Mouse (Mus musculus) right cerebral cortex, postnatal 4 days (tissue): ENCODE results near the gene Gatad2b.
"Not testable (repeated sequence)": the region's sequence is repeated elsewhere in the genome, so short reads cannot be mapped to it uniquely, and the experiment has no call there.

ENCODE experiments used
- DNase-seq: peaks from one replicate; pipeline ENCODE4 v3.0.0-alpha.2; 2022

Gene Gatad2b

GRCm38 (mm10) chr3:90292345-90293275, at the start of gene Gatad2b:
TSS of gene Gatad2b (plus strand) at chr3:90293178.
- DNase-seq, result peak; percentile 98

DNA sequence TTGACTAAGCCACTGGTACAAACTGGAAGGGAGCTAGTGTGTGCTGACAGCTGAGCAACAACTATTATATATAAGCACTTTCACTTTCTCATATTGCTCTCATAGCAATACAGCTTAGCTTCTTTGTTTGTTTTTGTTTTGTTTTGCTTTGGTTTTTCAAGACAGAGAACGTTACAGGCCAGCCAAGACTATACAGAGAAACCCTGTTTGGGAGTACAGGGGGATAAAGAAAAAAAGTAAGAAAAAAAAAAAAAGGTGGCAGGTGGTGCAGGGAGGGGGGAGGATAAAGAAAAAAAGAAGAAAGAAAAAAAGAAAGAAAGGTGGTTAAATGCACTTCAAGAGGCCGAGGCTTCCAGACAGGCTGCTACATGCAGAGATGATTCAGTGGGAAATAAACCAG, 47.6 kb upstream of the Gatad2b start:
- no peak for DNase-seq

DNA sequence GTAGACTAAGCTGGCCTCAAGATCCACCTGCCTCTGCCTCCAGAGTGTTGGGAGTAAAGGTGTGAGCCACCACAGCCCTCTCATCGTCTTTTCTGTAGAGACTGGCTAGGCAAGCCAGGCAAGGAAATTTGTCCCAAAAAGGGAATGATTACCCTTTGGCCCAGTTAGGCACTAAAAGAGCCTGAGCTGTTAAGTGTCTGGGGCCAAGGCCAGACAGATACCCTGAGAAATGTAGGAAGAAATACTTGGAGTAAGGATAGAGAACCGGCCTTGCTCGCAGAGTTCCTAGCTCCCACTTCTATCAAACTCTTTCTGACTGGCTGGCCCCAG, 45.4 kb upstream of the Gatad2b start:
- no peak for DNase-seq

- DNase-seq, result peak; percentile 89
Observed at GRCm38 (mm10) chr3:90247960-90248745, 44.8 kb upstream of the Gatad2b start, which contains the start of gene Slc39a1. TSS of gene Slc39a1 (plus strand) at chr3:90248172.

- no peak for DNase-seq
Observed at GRCm38 (mm10) chr3:90248746-90249100, 44.3 kb upstream of the Gatad2b start.

DNA sequence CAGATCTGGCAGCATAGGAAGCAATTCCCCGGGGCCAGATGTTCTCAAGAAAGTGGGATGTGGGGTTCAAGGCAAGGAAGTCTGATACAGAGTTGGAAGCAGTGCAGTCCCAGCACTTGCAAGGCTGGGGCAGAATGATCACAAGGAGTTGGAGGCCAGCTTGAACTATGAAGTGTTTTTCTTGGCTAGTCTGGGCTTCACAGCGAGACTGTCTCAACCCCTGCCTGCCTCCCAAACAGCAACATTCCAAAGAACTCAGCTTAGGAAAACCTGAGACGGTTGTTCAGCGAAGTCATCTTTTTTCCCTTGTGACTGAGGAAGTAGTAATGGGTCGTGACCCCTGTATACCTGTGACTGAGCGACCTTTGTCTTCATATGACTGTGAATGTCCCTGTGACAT, 42.2 kb upstream of the Gatad2b start:
- DNase-seq, result no peak

DNA sequence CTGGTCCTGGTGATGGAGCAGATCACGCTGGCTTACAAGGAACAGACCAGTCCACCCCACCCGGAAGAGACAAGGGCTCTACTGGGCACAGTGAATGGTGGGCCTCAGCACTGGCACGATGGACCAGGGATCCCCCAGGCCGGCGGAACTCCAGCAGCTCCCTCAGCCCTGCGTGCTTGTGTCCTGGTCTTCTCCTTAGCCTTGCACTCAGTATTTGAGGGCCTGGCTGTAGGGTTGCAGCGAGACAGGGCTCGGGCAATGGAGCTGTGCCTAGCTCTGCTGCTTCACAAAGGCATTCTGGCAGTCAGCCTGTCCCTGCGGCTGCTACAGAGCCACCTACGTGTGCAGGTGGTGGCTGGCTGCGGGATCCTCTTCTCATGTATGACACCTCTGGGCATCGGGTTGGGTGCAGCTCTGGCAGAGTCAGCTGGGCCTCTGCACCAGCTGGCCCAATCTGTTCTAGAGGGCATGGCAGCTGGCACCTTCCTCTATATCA, 41.2 kb upstream of the Gatad2b start:
- not testable (repeated sequence) for DNase-seq

DNA sequence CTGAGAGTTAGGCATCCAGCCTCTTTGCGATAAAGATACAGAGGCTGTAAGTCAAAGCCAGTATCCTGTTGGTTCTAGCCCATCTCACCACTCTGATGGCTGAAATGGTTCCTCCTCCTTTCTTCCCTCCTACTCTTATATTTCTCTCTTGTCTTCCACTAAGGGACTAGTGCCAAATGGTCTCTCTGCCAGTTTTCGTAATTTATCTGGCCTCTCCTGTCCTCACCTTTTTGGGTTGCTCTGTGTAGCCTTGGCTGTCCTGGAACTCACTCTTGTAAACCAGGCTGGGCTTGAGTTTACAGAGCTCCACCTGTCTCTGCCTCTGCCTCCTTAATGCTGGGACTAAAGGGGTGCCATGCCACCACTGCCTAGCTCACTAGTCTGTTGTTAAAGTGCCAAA, 40.3 kb upstream of the Gatad2b start:
- DNase-seq, result not testable (repeated sequence)

GRCm38 (mm10) chr3:90253174-90253573, 39.8 kb upstream of the Gatad2b start:
- not testable (repeated sequence) for DNase-seq

DNA sequence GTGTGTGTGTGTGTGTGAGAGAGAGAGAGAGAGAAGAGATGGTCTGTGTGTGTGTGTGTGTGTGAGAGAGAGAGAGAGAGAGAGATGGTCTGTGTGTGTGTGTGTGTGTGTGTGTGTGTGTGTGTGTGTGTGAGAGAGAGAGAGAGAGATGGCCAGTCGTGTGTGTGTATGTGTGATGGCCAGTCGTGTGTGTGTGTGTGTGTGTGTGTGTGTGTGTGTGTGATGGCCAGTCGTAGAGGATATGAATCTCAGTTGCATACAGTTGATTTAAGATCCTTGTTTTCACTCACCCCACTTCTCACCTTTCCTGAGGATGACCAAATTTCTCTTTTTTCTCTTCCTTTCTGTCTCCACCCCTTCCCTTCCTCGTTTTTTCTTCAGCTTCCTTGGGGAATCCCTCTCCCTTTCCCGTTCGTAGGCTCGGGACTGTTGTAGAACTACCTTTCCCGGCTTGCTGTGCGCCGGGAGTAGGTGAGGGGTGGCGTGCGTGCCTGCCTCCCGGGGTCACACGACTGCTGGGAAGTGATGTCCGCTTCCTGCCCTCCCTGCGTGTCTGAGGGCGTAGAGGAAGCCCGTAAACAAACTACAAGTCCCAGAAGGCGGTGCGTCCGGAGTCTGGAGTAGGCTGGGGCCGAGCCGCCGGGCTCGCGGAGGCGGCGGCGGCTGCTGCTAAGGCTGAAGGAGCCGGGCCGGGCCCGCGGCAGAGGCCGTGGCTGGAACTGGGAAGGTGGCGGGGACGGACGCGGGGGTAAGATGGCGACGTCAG, 39.1 kb upstream of the Gatad2b start, which contains the start of gene Crtc2:
Gene Crtc2 (plus strand): TSS at position 511 of the 766 bp plus-strand sequence.
- peak; percentile 88 for DNase-seq

DNA sequence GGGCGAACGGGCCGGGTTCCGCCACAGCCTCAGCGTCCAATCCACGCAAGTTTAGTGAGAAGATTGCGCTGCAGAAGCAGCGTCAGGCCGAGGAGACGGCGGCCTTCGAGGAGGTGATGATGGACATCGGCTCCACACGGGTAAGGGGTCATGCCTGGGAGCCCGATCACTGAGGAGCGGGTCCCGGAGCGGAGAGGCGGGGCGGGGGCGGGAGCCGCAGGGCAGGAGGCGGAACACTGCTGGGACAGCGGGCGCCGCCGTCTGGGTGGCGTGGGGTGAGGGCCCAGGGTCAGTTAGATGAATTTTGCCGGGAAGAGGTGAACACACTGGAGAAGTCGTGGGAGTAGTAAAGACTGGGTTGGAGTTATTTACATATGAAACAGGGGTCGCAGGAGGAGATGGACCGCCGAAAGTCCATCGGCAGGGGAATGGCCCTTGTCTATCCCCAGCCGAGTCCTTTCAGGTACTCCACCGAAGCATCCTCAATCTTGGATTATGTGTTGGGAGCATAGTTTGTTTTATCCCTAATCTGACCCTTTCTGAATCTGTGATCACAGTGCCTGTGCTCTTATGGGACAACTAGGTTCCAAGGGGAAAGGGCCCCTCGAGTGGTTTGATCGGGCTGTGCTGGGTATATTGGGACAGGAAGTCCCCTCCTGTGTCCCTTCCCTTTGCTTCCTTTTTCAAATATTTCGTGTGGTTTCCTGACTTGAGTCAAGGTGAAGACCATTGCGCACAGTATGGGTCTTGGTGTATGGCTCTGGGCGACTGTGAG, 38.4 kb upstream of the Gatad2b start:
- DNase-seq, result no peak

GRCm38 (mm10) chr3:90255194-90255565, 37.8 kb upstream of the Gatad2b start:
- DNase-seq, result no peak

- DNase-seq, result no peak
Observed at GRCm38 (mm10) chr3:90255784-90256353, 37.1 kb upstream of the Gatad2b start.

- peak; percentile 32 for DNase-seq
Observed at GRCm38 (mm10) chr3:90256731-90257530, 36.0 kb upstream of the Gatad2b start.

DNA sequence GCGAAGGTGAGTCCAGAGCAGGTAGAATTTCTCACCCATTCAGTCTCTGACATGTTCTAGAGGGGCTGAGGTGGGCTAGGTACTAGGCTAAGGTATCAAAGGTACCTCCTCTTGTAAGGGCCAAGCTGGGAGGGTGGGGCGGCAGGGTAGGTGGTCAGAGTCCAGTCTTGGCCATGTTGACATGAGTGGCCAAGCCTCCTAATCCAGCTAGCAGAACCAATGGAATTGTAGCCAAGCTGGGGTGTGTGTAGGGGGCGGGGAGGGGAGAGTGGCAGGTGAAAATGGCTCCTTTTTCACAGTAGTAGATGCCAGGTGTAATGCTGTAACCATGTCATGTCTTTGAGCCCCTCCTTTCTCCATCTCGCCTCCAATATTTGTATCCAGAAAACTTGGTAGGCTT, 34.5 kb upstream of the Gatad2b start:
- no peak for DNase-seq

- no peak for DNase-seq
Observed at GRCm38 (mm10) chr3:90263121-90263771, 29.7 kb upstream of the Gatad2b start.

DNA sequence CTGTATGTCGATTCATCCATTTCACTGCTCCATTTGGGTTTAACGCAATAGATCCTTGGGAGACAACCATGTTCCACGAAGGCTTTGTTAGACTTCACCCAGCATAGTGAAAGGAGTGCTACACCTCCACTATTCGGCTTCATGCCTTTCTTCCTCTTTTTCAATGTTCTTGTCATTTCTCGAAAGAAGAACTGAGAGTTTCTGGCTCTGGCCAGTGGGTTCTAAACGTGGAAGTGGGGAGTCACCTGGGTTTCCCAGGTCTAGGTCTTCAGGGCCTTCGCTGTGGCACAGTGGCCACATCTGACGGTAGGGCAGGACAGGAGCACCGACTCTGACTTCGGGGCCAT, 28.3 kb upstream of the Gatad2b start:
- no peak for DNase-seq

DNA sequence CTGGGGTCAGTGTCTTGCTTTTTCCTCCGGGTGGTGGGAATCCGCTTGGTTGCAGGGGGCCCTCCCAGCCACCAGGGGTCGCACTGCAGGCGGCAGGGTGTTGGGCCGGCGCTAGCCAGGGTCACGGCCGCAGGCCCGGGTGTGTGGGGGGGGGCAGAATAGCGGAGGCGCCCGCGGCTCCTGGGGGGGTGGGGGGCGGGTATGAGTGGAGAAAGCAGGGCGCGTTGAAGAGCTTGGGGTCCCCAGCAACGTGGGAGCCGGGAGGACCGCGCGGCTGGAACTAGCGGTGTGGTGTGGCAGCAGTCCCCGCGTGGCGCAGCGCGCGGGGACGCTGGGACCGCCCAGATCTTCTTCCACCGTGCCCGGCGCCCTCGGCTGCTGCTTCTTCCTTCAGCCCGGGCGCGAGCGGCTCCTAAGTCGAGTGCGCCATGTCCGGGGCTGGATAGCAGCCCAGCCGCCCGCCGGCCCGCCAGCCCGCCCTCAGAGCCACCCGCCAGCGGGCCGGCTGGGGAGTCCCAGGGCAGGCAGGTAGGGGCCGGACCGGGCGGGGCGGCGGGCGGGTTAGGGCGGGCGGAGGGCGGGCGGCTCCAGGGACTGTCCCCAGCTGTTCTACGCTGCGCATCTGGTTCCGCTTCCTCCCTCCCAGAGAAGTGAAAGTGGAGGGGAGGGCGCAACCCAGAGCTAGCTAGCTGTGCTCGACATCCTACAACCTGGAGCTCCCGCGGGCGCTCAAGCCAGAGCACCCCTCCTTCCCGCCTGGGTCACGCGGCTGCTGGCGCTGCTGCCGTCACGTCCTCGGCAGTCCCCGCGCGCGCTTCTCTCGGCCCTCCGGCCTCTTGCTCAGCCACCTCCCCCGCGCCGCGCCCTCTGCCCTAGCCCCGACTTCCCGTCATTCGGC, 27.7 kb upstream of the Gatad2b start, which contains the start of gene Dennd4b:
Gene Dennd4b (plus strand): TSS at position 152 of the 898 bp plus-strand sequence.
- DNase-seq, result peak; percentile 89
